Mouse (Mus musculus) erythroblast, adult 5-6 weeks (primary cell): ENCODE data around the gene Osbp2. TPM values are rescaled to one million over a fixed set of nuclear protein-coding genes. Genes with fewer than 3 reads are reported as not detected.

ENCODE experiments used
- ATAC-seq: replicated peaks from 2 replicates; pipeline ENCODE4 v1.8.0; 2016; ENCODE audit warnings: moderate number of reproducible peaks, mild to moderate bottlenecking, moderate TSS enrichment, inconsistent platforms; ENCODE audit not compliant: poor library complexity, low FRiP score, severe bottlenecking
- total RNA-seq, 2 experiments: library from RNA; stranded (forward) in 1 of 2; stranded (reverse) in 1 of 2; fragments of 150-400 nt in 1 of 2; fragments of 200-764, 138-1000 nt in 1 of 2; gene quantifications; 2 replicates each; pipeline versions ENCODE4 v1.2.3 to v1.2.4; 2015 to 2017; ENCODE audit warnings: low replicate concordance in 2 of 2

The Osbp2 gene
- total RNA-seq, 2 experiments from 2014 or later: not detected

DNA sequence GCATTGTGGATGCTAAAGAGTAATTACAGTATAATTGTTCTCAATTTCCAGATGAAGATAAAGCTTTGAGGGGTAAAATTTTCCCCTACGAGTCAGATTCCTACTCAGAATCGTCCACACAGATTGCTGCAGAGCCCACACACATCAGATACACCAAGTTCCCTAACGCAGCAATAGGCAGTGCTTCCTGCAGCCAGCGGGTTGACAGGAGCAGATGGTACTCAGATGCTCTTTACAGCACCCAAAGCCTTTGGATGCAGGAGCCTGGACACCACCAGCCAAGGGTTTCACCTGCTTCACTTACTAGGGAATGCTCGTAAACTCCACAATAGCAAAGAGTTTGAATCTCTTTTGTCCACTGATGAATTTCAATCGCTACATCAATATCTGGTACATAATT is 12.7 kb upstream of the Osbp2 start:
- no peak for ATAC-seq

DNA sequence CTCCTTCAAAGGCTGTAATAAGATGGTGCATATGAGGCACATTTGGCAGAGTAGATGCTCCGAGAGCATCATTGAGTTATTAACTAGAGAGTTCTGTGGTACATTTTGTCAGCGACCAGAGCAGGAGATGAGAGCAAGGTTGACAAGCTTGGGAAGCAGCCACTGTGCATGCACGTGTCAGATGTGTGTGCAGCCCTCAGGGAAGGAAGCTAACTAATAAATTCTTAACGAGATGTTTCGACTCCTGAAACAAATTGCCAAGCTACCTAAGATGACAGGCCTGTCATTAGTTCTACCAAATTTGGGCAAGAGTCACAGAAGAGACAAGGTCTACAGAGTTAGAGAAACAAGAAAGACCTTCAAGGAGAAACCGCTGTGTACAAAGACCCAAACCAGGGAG is 640 bp upstream of the Osbp2 start:
- ATAC-seq: no peak

DNA sequence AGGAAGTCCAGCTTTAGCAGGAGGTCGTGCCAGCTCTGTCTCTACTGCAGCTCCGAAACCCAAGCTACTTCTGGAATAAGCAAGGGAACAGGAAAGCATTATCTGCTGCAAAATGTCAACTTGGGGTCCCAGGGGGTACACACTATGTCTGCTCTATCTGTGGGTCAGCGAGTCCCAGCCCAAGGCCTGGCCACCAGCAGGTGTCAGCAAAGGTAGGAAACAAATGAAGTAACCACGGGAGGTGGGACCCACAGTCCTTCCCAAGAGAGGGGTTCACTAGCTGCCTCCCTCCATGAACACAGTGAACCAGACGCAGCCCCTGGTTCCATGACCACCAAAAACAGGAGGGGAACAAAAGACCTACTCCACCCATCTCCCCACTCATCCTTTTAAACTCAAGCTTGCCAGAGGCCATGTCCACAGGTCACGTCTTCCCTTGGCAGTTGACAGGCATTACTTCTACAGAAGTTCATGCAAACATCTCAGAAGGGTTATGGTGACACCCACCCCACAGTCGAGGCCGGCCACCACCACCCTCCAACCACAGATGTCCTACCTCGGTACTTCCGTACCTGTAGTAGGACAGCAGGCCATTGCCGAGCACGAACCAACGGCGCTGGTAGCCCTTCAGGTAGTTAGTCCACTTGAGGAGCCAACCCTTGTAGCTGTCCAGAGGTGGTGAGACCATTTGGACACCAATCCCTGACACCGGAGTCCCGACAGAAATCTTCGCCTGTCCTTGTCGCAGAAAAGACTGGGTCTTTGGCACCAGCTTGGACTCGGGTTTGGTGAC is 846 bp downstream of the Osbp2 start:
- no peak for ATAC-seq

DNA sequence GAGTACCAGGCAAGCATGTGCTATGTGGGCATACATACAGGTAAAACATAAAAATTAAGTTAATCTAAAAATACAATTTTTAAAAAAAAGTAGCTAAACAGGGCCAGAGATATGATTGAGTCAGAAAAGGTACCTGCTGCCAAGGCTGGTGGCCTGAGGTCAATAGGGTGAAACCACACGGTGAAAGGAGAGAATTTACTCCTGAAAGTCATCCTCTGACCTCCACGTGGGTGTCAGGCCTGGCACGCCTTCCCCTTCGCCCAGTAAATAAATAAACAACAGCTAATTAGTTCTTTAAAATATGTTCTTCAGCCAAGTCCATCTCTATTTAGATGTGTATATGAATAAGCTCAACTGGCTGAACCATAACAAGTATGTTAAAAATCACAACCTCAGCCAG is 3.3 kb downstream of the Osbp2 start:
- no peak for ATAC-seq

DNA sequence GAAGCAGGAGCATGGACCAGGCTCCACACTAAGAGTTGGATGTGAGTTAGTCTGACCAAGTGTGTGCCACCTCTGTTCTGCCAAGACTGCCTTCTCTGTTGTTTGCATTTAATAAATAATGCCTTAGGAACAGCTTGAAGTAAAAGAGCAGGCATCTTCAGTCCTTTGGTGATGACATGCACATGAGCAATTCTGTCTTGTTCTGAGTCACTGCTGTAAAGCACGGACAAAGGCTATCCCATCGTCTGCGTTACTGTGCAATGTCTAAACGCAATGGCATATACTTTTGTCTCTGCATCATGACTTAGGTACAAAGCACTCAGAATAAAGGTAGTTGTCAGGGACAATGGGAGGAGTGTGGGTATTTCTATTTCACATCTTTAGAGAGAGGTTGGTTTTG is 3.9 kb downstream of the Osbp2 start:
- ATAC-seq: no peak

DNA sequence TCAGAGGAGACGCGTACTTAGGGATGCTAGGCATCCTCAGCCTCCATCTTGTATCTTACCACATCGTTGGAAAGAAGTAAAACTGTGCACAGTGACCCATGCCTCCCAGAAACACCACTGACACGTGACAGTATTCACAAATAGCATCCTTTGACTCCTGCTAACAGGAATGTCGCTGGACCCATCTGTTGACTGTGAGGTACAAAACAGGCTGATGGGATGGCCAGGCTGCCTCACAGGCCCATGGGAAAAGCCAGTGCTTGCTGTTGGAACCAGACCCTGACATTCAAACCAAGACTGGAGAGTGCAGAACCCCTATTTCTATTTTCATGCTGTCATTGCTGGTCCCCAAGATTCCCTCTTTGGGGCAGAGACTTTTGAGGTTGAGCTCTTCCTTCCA is 5.8 kb downstream of the Osbp2 start:
- ATAC-seq: no peak

DNA sequence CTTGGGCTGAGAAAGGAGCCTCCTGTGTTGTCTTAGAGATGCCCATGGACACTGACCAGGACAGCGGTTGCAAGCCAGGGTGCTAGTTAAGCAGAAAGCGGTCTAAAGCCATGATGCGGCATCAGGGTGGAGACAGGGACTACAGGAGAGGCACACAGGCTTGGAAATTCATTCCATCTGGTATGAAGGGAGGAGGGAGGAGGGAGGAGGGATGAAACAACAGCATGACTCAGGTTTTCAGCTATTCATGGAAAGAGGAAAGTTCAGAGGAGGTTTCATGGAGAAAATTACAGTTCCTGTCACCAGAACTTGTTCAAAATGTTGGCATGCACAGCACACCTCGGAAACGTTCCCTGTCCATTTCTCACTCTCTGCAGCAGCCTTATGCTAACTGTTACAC is 7.9 kb downstream of the Osbp2 start:
- no peak for ATAC-seq

DNA sequence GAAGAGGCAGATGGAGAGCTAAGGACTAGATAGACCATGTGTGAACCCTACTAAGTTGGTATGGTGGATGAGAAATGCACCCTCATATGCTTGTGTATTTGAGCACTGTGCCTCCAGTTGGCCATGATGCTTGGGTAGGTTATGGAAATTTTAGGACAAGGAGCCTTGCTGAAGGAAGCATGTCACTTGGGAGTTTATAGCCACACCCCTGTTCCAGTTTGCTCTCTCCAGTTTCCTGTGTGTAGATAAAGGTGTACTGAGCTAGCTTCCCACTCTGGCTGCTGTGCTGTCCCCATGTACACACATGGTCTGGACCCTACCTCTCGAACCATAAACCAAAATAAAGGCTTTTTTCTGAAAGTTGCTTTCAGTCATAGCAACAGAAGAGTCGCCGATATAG is 9.5 kb downstream of the Osbp2 start:
- ATAC-seq: no peak

DNA sequence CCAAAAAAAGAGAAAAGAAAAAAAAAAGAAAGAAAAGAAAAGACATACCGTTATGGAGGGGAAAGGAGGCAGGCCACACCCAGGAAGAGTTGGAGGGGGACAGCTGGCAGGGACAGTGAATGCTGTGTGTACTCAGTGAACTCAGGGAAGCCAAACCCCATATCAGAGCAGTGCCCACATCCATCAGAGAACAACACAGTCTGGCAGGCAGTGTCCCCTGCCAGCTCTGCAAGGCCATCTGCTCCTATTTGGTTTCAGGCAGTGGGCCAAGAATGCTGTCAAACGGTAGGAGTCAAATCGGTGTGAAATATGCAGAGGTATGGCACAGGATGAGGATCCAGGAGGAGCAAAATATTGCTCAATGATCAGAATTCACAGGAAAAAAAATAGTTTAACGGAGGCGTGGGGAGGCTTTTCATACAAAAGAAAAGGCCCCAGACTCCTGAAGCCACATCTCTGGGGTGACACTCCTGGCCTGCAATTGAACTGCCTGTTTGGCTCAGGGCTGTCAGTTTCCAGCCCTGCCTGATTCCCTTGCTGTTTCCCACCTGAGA is 10.1 kb downstream of the Osbp2 start:
- ATAC-seq: no peak

DNA sequence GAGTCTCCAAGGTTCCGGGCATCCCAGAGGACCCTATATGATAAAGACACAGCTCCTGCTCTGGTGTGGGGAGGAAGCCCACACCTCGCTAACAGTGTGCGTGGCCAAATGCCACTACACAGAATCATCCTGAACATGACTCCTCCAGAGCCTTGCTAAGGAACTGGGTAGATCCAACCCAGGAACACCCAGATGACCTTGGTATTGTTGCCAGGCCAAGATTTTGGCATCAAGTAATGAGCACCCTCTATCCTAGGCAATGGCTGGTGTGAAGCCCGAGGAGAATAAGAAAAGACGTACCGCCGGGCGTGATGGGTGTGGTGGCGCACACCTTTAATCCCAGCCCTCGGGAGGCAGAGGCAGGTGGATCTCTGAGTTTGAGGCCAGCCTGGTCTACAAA is 10.7 kb downstream of the Osbp2 start:
- ATAC-seq: no peak

DNA sequence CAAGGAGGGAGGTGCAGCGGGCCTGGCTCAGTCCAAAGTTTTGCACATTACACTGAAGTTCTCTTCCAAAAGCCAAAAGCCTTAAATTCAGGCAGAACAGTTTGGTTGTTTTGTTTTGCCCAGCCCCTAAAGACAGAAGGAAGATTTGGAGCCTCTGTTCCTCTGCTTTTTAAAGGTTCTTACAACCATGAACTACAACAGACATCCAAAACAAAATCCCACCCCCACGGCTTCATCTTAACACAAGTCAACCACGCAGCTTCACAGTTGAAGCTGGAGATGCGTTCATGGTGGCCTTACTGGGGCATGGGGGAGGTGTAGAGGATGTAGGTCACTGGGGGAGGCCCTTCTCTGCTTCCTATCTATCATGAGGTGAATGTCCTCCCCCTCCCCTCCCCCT is 11.8 kb downstream of the Osbp2 start:
- no peak for ATAC-seq

DNA sequence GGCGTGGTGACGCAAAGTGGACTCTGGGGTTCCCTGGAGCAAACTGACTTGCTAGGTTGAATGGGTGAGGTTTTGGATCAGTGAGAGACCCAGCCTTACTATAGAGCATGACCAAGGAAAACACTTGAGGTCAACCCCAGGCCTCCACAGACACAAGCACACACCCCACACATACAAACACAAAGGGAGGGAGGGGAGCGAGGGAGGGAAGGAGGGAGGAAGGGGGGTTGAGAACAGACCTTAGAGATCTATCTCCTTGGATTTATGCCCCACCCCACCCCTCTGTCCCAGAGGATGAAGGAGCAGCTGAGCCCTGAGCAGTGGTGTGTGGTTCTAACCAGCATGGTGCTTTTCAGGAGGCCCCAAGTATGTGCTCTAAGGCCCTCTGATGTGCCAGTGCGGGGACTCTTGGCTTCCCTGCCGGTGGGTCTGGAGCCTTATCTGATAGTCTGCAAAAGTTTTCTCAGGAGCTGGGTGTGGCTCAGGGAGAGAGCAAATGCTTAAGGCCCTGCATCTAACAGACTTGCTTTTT is 12.9 kb downstream of the Osbp2 start:
- ATAC-seq: no peak

DNA sequence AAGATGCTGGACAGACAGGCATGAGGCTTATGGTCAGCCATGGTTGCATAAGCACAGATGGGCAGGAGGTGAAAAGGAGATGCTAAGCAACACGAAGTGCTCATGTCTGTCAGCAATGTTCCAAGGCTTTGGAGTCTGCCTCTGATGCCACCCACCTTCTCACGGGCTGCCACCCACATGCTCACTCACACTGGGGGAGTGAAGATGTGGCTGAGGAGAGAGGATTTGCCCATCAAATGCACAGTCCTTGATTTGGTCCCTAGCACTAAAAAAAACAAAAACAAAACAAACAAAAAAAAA is 13.4 kb downstream of the Osbp2 start:
- ATAC-seq: no peak

DNA sequence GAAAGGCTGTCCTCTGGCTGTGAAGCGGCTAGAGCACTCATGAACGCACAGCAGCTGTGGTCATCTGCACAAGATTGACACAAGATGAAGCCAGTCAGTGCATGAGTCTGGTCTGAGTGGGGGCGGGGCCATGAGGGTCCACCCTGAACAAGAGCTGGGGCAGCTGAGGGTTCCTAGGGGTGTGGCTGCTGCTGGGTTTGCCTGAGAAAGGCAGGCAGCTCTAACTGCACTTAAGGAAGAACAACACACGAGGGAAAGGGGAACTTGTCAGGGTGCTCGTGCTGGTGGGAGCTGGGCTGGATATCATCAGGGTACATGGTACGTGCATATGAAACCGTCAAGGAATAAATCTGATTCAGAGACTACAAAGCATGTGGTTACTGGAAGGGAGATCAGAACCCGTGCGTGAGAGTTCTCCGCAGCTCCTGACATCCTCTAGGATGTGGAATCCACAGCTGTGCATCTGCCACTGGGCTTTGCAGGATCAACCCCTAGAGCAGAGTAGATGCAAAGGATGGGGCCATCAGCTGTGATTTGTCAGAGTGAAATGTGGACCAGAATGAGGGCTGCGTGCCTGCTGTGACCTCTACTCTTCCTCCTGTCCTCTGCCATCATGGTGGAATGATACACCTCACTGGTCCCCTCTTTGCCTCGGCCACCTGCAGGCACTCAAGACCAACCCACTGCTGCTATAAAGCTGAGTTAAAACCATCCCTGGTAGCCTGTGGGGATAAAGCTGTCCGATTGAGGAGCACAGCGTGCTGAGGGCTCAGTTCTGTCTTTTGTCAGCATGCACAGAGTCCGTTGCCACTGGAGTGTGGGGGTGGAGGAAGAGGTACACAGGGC is 14.0 kb downstream of the Osbp2 start:
- ATAC-seq: no peak

DNA sequence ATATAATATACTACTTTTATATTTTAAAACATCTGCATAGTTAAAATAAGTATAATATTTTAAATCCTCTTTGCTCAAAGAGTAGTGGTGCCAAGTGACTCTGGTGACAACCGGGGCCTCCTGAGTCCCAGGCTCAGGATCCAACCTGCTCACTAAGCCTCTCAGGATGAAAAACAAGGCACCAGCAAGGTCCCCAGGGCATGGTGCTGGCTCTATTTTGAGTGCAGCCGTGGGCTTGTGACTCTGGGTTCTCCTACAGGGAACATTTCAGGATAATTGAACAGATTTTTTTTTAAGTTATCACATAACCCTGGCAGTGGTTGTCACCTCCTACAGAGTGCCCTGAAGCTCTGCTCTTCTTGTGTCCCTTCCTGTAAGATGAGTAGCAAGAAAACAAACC is 17.4 kb downstream of the Osbp2 start:
- no peak for ATAC-seq

DNA sequence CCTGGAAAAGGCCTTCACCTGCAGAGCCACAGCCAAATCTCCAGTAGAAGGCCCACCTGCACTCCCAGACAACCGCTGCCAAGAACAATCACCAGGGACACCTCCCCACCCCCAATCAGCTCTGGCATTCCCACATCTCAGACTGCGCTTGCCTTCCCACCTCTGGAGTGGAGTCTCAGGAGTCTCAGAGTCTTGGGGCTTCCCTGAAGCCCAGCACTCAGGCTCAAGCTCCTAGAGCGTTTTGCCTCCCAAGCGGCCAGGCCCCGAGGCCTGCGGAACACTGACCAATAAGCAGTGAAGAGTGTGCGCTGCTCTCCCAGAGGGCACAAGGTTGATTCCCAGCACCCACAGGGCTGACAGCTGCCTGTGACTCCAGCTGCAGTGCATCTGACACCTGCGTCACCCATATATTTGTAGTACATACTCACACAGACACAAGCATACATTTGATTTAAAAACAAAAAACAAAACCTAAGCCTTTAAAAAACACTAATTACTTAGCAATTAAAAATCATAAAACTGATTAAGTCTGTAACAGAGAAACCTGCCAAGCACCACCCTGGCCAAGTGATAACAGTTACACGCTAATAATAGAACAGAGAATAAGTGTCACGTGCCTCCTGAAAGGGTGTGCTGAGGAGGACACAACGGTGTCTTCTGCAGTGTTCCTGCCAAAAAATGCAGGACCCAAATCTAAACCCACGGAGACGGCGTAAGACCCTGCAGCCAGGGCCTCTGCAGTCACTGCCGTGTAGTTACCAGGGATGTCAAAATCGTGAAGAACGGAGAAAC is 19.6 kb downstream of the Osbp2 start:
- no peak for ATAC-seq

DNA sequence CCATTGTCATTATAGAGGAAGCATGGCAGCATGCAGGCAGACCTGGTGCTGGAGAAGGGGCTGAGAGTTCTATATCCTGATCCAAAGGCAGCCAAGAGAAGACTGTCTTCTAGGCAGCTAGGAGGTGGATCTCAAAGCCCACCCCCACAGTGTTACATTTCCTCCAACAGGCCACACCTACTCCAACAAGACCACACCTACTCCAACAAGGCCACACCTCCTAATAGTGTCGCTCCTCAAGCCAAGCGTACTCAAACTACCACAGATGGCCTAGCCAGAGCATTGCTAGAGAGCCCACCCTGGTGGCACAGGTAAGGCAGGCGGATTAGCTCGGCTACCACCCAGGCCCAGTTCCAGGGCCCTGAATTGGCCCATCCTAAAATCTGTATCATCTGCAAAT is 28.4 kb downstream of the Osbp2 start:
- ATAC-seq: no peak

DNA sequence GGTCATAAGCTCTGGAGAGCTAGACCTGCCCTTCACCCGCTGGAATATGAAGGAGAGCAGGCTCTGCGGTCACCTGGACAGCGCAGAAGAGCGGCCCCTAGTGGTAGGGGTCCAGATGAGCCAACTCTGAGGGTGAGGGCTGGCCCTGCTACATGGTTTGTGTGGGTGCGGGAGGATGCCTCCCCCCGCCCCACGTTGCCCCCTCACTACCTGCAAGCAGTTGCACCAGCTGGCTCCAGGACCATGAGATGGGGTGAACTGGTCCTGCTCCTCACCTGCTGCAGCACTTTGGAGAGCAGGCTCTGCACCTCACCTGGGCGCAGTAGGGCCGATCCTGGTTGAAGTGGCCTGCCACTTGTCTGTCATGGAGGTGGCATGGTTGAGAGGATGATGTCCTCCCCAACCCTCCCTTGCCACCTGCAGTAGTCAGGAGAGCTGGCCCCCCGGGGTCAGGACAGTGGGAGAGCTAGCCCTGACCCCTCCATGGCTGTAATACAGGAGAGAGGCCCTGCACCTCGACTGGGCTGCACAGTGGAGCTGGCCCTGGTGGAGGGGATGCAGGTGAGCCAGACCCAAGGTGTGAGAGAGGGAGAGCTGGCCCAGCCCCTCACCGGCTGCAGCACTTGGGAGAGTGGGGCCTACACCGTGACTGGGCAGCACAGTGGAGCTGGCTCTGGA is 29.1 kb downstream of the Osbp2 start:
- peak; percentile 62 for ATAC-seq

DNA sequence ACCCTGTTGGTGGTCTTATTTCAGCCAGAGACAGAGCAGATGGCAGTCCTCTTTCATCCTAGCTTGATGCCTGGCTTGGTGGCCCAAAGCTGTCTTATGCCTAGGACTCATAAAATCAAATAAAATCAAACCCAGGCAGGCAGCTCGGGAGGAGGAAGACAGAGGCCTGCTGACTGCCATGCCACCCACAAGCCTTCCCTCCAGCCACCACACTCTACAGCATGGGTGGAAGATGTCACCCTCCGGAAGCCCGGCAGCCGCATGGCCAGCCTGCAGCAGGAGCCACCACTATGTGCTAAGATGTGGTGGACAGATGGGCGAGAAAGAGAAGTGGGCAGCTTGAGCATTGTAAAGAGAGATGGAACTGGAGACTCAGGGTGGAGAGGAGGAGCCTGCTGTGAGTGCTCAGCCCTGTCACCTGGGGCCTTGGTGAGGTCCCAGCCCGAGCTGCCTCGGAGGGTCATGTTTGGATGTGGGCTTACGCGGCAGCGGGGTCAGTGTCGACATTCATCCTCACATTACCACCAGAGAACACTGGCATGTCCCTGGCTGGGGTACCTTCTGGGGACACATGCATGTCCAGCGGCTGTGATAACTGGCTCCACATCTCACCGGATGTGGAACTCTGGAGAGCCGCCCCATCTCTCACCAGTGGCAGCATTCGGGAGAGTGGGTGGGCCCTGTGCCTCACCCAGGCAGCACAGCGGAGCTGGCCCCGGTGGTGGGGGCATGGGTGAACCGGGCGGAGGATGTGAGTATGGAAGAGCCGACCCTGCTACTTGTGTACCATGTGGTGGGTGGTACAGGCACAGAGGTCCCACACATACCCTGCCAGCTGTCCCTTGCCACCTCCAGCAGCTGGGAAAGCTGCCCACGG is 29.9 kb downstream of the Osbp2 start:
- ATAC-seq: 0 out of 2 replicates have a peak, but pooled peaks have one; percentile 39
